Mouse (Mus musculus): ENCODE measurements around the gene Gpa33. TPM values are rescaled to one million over a fixed set of nuclear protein-coding genes. Genes with fewer than 3 reads are reported as not detected.

Gpa33 gene
- total RNA-seq, 2 experiments from 2014 or later: not detected

DNA sequence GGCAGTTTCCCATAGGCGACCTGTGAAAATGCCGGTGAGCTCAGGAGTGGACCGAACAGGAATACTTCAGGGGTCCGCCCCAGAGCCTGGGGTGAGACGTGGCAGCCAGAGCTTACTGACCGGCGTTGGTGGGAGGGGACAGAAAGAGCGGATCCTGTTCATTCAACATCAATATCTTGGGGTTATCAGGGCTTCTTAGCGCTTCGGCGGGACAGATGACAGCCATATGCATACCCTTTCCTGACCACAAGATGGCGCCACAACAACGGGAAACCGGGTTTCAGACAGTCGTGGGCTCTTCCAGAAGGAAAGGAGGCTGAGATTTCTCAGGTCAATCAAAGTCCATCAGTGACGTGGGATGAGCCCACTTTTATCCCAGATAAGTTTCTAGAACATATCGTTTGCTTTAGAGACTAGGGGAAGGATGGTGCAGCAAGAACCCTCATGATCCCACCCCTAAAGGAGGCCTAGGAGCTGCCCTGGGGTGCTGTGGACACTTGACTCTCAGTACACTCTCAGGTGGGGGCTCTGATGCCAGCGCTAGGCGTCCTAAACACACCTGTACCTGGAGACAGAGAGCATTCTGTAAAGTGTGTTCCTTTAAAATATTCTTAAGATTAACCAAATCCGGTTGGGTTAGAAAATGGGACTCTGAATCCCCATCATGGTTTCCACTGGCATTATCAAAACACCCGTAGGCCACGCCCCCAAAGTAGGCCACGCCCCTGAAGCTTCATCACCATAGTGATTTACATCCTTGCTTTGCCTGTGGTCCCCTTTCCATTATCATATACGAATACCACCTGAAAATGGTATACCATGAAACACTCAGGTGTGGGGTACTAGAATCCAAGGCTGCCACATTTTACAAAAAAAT, 30.8 kb downstream of the Gpa33 start:
- DNase-seq (ENCODE audit: low spot score in 2 of 2): peak; percentile 74 to 76

DNA sequence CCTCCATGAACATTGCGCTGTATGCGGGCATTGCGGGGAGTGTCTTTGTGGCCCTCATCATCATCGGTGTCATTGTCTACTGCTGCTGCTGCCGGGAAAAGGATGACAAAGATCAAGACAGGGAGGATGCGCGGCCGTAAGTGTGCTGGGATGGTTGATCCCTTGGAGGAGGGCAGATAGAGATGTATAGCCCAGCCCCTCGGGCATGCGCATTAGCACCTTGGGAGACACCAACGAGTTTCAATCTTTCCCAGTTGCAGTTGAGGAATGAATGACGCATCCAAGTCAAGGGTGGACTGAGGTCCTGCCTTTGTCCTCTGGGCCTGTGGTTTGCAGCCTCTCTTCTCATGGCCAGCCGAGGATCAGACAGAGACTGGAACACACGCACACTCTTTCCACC, 34.5 kb downstream of the Gpa33 start:
- DNase-seq (ENCODE audit: low spot score in 2 of 2): no peak

DNA sequence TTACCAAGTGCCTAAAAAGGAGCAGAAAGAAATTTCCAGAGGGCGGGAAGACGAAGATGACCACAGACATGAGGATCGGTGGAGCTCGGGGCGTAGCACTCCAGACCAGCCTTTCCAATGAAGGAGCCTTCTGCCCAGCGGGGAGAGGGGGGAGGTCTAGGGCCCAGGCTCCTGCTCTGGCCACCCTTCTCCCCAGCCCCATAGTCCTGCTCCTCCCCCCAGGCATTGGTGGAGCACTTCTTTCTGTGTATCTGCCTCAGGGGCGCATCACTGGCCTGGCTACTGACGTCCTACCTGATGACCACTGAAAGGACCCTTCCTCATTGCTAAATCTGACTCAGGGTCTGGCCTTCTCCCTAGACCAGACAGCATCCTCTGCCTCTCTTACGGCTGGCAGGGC, 35.1 kb downstream of the Gpa33 start:
- DNase-seq (ENCODE audit: low spot score in 2 of 2): no peak

GRCm38 (mm10) chr1:166167405-166167804, 37.4 kb downstream of the Gpa33 start:
- no peak for DNase-seq (ENCODE audit: low spot score in 2 of 2)

DNA sequence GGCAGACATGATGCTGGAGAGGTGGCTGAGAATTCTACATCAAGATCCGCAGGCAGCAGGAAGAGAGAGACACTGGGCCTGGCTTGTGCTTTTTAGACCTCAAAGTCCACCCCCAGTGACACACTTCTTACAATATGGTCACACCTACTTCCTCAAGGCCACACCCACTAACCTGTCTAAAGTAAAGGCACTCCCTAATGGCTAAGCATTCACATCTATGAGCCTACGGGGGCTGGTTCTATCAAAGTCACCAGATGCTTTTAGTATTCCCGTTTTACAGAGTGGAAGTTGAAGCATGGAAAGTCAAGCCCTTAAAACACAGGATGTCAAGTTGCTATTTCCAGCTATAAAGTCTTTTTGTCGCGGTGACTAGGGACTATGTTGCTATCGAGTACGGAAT, 38.0 kb downstream of the Gpa33 start:
- no peak for DNase-seq (ENCODE audit: low spot score in 2 of 2)

GRCm38 (mm10) chr1:166169713-166170112, 39.7 kb downstream of the Gpa33 start:
- DNase-seq (ENCODE audit: low spot score in 2 of 2): no peak

GRCm38 (mm10) chr1:166170852-166171251, 40.8 kb downstream of the Gpa33 start:
- no peak for DNase-seq (ENCODE audit: low spot score in 2 of 2)

DNA sequence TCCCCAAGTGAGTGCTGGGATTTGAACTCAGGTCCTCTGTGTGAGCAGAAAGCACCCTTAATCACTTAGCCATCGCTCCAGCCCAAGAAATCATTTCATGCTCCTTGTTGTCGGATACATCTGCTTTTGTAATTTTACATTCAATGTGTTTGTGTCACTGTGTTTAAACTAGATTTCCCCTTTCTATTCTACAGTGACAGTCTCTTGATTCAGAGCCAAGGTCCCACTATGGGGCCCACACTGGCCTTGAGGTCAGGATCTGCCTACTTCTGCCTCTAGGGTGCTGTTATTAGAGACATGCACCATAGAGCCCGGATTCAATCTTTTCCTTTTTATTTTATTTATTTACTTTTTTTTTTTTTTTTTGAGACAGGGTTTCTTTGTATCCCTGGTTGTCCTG, 43.0 kb downstream of the Gpa33 start:
- no peak for DNase-seq (ENCODE audit: low spot score in 2 of 2)

GRCm38 (mm10) chr1:166173621-166174020, 43.6 kb downstream of the Gpa33 start:
- DNase-seq (ENCODE audit: low spot score in 2 of 2): no peak

- no peak for DNase-seq (ENCODE audit: low spot score in 2 of 2)
Measured at GRCm38 (mm10) chr1:166181510-166181909, 51.5 kb downstream of the Gpa33 start.

DNA sequence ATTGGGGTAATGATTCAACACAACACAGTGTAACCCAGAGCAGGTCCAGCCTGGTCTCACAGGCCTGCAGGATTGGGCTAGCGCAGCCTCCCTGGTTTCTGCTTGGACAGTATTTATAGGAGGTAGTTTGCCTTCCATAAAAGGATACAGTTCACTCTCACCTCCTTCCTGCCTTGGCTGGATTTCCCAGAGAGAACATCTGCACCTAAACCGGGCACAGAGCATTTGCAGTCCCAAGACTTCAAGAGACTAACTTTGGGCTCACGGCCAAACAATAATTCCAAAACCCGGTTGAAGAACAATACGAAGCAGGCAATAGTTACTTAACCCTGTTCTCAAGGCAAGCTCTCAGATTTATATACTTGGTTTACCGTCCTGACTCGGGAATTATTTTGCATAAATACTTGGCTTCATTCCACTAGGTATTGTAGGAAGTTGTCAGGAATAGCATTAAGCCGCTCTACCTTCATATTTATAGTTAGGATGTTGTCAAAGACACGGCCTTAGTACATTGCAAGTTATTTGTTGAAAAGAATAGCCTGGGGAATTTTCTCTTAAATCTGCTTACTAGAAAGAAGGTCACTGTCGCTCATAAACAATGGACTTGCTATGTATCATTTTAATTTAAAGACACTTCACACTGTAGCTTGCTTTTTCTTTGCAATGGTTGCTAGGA, 53.1 kb downstream of the Gpa33 start:
- DNase-seq (ENCODE audit: low spot score in 2 of 2): no peak

DNA sequence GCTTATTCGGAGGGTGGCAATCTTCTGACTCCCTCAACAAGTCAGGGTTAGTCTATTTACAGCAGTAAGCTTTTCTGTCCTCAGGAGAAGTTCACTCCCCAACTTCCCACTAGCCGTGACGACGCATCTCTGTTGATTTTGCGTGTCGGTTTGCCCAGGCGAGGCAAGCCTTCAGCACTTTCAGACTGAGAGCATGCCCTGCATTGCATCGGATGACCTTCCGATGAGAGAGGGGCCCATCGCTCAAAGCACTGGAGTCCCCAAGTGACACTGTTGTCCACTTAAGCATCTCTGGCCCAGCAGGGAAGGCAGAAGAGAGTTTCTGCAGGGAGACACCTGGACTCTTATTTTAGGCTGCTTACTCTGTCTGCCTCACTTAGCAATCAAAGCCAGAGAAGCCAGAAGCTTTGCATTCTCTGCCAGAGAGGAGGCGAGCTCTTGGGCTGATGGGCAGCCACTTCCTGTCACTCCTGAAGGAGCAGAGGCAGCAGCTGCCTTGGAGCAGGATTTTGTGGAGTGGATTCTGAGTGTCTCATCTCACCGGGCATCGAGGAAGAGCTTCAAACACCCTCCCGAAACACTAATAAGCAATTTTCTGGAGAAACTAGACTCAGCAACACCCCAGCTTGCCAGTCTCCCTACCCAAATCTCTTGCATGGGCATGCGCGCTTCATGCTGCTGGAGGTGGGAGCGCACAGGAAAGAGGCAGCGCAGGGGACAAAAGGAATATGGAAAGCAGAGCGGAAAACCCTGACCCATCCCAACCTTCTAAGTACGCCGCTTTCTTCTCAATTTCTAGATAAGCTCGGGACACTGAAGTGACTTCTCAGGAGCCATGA, 54.6 kb downstream of the Gpa33 start:
- no peak for DNase-seq (ENCODE audit: low spot score in 2 of 2)

GRCm38 (mm10) chr1:166185357-166185756, 55.3 kb downstream of the Gpa33 start:
- no peak for DNase-seq (ENCODE audit: low spot score in 2 of 2)

DNA sequence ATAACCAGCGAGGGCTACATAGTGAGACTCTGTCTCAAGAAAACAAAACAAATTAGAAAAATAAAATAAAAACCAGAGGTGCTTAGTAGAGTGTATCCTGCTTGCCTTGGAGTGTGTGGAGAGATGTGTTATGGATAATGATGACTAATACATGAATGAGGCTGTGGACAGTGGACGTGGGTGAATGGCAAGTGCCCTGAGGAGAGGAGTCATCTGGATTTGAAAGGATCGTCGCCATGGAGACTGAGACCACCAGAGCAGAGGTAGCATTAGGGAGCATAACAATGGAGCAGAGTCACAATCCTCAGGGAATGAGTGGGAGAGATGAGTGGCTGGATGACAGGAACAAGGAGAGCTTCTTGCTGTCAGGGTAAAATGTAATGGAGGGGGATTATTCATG, 59.8 kb downstream of the Gpa33 start:
- no peak for DNase-seq (ENCODE audit: low spot score in 2 of 2)

GRCm38 (mm10) chr1:166204171-166204570, 74.1 kb downstream of the Gpa33 start:
- no peak for DNase-seq (ENCODE audit: low spot score in 2 of 2)

DNA sequence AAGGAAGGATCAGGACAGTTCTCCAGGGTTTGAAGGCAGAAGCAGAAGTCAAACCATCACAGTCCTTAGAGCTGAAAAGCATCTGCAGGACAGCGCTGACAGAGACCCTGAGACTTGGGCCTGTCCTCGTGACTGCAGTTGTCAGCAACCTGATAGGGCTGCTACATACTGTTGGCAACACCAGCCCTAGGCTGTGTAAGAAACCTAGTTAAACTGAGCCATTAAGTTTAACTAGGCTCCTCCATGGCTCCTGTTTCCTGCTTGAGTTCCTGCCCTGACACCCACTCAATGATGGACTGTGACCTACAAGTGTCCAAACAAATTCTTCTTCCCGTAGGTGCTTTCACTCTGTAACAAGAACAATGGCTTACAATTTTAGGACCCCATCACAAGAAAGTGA, 75.1 kb downstream of the Gpa33 start:
- no peak for DNase-seq (ENCODE audit: low spot score in 2 of 2)

GRCm38 (mm10) chr1:166209371-166209770, 79.3 kb downstream of the Gpa33 start:
- no peak for DNase-seq (ENCODE audit: low spot score in 2 of 2)

DNA sequence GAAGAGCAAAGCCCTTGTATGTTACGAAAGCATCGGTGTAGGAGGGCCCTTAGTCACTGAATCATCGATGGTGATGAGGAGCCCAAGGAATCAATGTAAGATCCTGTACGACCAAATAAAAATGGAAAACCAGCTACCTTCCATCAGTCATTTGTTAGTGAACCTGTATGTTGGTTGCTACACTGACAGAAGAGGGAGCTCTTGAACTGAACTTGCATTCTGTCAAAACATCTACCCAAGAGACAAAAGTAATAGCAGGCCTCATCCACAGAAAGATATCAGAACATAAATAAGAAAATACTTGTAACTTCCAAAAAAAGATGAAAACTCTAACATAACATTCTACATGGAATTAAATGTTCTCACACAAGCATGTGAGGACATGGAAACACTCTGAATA, 84.1 kb downstream of the Gpa33 start:
- DNase-seq (ENCODE audit: low spot score in 2 of 2): peak in 1 of 2 experiments; percentile 9

Measured in layer of hippocampus, postnatal 14 days (tissue).